Mouse (Mus musculus) lung, embryonic 14.5 days (tissue): ENCODE measurements at regions not wholly inside any gene's neighbourhood (a gene's known extent, or its start where the extent isn't known, plus 50 kb on each side); places are given as distances from the start of the nearest gene placed in this dataset.
"Not testable (repeated sequence)": the region's sequence is repeated elsewhere in the genome, so short reads cannot be mapped to it uniquely, and the experiment has no call there.

Source experiments
- ATAC-seq: fragments of 200-750 bp; cut with Nextera tagmentation; 2 replicates; pipeline ENCODE4 v1.8.0; 2017; ENCODE audit warnings: mild to moderate bottlenecking, moderate TSS enrichment, moderate library complexity; ENCODE audit not compliant: insufficient read depth
- DNase-seq: peaks from one replicate; pipeline ENCODE4 v3.0.0-alpha.2; 2015
- H3K27ac ChIP-seq: fragments of 300-500 bp; sonication (generic); 2 replicates; pipeline ENCODE4 v1.5.1; 2014; ENCODE audit warnings: low read depth, mild to moderate bottlenecking, moderate library complexity
- H3K27me3 ChIP-seq: fragments of 300-500 bp; sonication (generic); 2 replicates; pipeline ENCODE4 v1.6.1; 2014; ENCODE audit warnings: low read length, control low read depth; ENCODE audit not compliant: insufficient read depth
- H3K36me3 ChIP-seq: fragments of 300-500 bp; sonication (generic); 2 replicates; pipeline ENCODE4 v1.6.1; 2014; ENCODE audit warnings: control low read depth; ENCODE audit not compliant: insufficient read depth
- H3K4me1 ChIP-seq: fragments of 300-500 bp; sonication (generic); 2 replicates; pipeline ENCODE4 v1.6.1; 2014; ENCODE audit warnings: antibody characterized with exemption, control low read depth; ENCODE audit not compliant: insufficient read depth
- H3K4me2 ChIP-seq: fragments of 300-500 bp; sonication (generic); 2 replicates; pipeline ENCODE4 v1.6.1; 2014; ENCODE audit warnings: mild to moderate bottlenecking
- H3K4me3 ChIP-seq: fragments of 300-500 bp; sonication (generic); 2 replicates; pipeline ENCODE4 v1.5.1; 2014; ENCODE audit warnings: low read depth, low read length
- H3K9ac ChIP-seq: fragments of 300-500 bp; sonication (generic); 2 replicates; pipeline ENCODE4 v1.6.1; 2014
- H3K9me3 ChIP-seq: fragments of 300-500 bp; sonication (generic); 2 replicates; pipeline ENCODE4 v1.6.1; 2016; ENCODE audit warnings: low read depth, low read length, control low read depth
- CTCF ChIP-seq: IDR thresholded peaks from 2 replicates; pipeline ENCODE4 v1.5.1; 2016; ENCODE audit warnings: antibody characterized with exemption, low read depth
- WGBS: fragments of 180-500 bp; shearing (Covaris S2); extraction: QIAGEN DNeasy Blood & Tissue Kit; methylation state at CpG from one replicate; pipeline ENCODE4 v1.1.7; 2014; 5-methylcytosine and 5-hydroxymethylcytosine counted together

DNA sequence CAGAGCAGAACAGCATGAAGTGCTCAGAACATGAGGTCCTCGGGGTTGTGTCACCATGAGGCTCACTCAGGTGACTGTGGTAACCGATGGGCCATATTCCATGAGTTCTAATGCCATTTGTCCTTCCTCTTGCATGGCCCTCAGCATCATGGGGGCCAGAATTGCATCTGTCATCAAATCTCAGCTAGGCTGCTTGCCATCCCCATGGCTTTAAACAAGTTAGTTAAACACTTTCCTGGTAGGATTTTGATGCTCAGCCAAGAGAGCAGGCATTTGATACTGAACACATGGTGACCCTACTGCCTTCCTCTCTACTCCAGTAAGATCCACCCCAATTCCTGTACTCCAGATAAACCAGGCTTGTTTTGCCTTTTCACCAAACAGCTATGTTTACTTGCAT is 98.3 kb upstream of the Plcxd3 start:
- Histone ChIP-seq H3K9me3 (no peaks in the 10 kb centered on the region), H3K36me3 (no peaks in the 10 kb centered on the region), H3K4me3 (no peak overlapping the region), H3K27ac (no peak overlapping the region), H3K4me2 (no peak overlapping the region), H3K27me3 (no peaks in the 10 kb centered on the region), H3K9ac (no peak overlapping the region), H3K4me1 (no peaks in the 10 kb centered on the region)
- DNase-seq (peak; percentile 1), ATAC-seq (no peak)
- TF ChIP-seq CTCF: no peak
- WGBS: 73% methylated on average over 2 of the region's 2 CpGs

DNA sequence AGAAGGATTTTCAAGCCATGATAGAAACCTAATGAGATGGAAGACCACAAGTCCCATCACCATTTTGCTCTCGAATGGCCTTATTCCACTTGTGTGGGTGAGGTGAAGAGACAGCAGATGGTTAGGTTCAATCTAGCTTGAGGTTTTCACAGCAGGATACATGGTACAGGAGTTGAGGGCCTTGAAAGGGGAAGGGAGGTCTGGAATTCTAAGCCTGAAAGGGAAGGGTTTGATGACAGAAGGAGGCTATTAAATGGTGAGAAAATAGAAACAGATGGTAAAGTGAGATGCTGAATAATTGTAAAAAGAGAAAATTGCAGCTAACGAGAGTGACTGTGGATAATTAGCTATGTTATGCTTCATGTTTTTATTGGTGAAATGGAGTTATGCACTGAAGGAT is 67.8 kb upstream of the Plcxd3 start:
- Histone ChIP-seq H3K27me3 (no peaks in the 10 kb centered on the region), H3K27ac (no peak overlapping the region), H3K9ac (no peak overlapping the region), H3K4me2 (no peak overlapping the region), H3K36me3 (no peaks in the 10 kb centered on the region), H3K9me3 (no peaks in the 10 kb centered on the region), H3K4me1 (no peaks in the 10 kb centered on the region), H3K4me3 (no peak overlapping the region)
- ATAC-seq (no peak), DNase-seq (no peak)
- no peak for TF ChIP-seq CTCF
- 68% methylated on average over 2 of the region's 2 CpGs for WGBS

DNA sequence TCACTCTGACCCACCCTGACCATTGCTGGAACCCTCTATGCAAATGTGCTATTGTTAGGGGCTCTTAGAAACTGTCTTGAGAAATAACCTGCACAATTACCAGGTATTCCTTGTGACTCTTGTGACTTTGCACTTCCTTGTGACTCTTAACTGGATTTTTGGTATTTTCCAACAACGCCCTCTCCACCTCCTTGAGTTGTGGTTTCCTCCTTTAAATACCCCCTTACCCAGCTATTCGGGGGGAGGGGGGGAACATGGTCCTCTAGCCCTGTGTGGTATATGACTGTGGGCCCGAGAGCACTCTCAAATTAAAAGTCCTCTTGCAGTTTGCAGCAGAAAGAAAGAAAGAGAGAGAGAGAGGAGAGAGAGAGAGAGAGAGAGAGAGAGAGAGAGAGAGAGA is 61.6 kb upstream of the Plcxd3 start:
- 66% methylated on average over 3 of the region's 3 CpGs for WGBS
- H3K9ac ChIP-seq, H3K9me3 ChIP-seq, DNase-seq, ATAC-seq, H3K4me3 ChIP-seq, H3K4me1 ChIP-seq, H3K27me3 ChIP-seq, H3K36me3 ChIP-seq, H3K4me2 ChIP-seq, H3K27ac ChIP-seq: not testable (repeated sequence)

DNA sequence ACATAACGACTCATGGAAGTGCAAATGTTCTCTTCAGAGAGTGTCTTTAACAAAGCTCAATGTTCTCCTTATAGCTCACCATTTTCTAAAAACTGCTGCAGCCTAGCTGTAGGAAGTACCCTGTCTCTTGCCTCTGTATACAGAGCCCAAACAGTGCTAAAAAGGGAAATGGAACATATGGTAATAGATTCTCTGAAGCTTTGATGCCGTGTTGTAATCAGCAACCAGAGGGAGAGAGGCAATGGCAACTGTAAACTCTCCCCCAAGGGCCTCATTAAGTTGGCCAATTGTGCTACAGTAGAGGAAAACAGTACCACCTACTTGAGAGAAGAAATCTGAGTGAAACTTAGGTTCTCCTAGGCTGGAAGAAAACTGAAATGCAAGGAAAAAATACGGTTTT is 59.4 kb upstream of the Plcxd3 start:
- Histone ChIP-seq H3K27ac (no peak overlapping the region), H3K9ac (no peak overlapping the region), H3K27me3 (no peaks in the 10 kb centered on the region), H3K4me3 (no peak overlapping the region), H3K9me3 (no peaks in the 10 kb centered on the region), H3K4me2 (no peak overlapping the region), H3K36me3 (no peaks in the 10 kb centered on the region), H3K4me1 (no peaks in the 10 kb centered on the region)
- 51% methylated on average over 3 of the region's 3 CpGs for WGBS
- DNase-seq (no peak), ATAC-seq (no peak)
- no peak for TF ChIP-seq CTCF
